Mouse (Mus musculus): Measurements from ENCODE around the gene Cyp11a1. TPM values are rescaled to one million over a fixed set of nuclear protein-coding genes. Genes with fewer than 3 reads are reported as not detected.

The Cyp11a1 gene
- polyA plus RNA-seq, 1 experiment, result 8.3 TPM

- Histone ChIP-seq H3K4me3 (ENCODE audit: insufficient read depth, low read length) (no peak overlapping the region), H3K27ac (ENCODE audit: insufficient read depth, low read length) (no peak overlapping the region), H3K4me1 (ENCODE audit: control insufficient read depth, insufficient read depth, low read length) (peaks cover 7% of the 10 kb centered on the region)
- TF ChIP-seq CTCF (IDR thresholded peaks at IDR 0.05; ENCODE audit: extremely low read depth, insufficient read depth, low read length) (no peak), POLR2A (IDR thresholded peaks at IDR 0.05; ENCODE audit: extremely low read depth, insufficient read depth, low read length) (no peak)
Observed at GRCm38 (mm10) chr9:57986293-57986692, 19.9 kb upstream of the Cyp11a1 start.

DNA sequence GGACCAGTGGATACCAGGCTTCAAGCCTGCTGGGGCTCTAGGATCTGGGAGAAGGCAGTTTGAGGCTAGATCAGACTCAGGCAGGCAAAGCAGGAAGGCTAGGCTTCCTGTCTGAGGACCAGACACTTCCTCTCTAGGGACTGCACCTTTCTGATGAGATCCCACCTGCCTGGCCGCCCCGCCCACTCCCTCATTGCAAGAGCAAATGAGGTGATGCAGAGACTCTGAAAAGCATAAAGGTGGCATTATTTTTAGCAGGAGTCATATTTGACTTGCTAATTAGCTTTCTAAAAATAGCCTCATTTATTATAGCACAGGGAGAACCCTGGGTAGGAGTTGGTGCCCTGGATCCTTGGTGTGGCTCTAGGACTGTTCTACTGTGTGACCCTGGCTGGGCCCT is 18.1 kb upstream of the Cyp11a1 start:
- peaks cover 7% of the 10 kb centered on the region for H3K4me1 ChIP-seq (ENCODE audit: control insufficient read depth, insufficient read depth, low read length)
- no peak overlapping the region for H3K27ac ChIP-seq (ENCODE audit: insufficient read depth, low read length)
- no peak overlapping the region for H3K4me3 ChIP-seq (ENCODE audit: insufficient read depth, low read length)
- TF ChIP-seq CTCF (IDR thresholded peaks at IDR 0.05; ENCODE audit: extremely low read depth, insufficient read depth, low read length) (no peak), POLR2A (IDR thresholded peaks at IDR 0.05; ENCODE audit: extremely low read depth, insufficient read depth, low read length) (no peak)

GRCm38 (mm10) chr9:57989309-57989708 is 16.9 kb upstream of the Cyp11a1 start:
- H3K4me1 ChIP-seq (ENCODE audit: control insufficient read depth, insufficient read depth, low read length), result peaks cover 7% of the 10 kb centered on the region
- no peak overlapping the region for H3K4me3 ChIP-seq (ENCODE audit: insufficient read depth, low read length)
- no peak overlapping the region for H3K27ac ChIP-seq (ENCODE audit: insufficient read depth, low read length)
- no peak for TF ChIP-seq POLR2A (IDR thresholded peaks at IDR 0.05; ENCODE audit: extremely low read depth, insufficient read depth, low read length)
- TF ChIP-seq CTCF (IDR thresholded peaks at IDR 0.05; ENCODE audit: extremely low read depth, insufficient read depth, low read length), result no peak

GRCm38 (mm10) chr9:57990438-57991110 is 15.6 kb upstream of the Cyp11a1 start:
- Histone ChIP-seq H3K4me1 (ENCODE audit: control insufficient read depth, insufficient read depth, low read length) (peaks cover 4% of the 10 kb centered on the region; the same call in 1 of the 2 replicates), H3K27ac (ENCODE audit: insufficient read depth, low read length) (no peak overlapping the region), H3K4me3 (ENCODE audit: insufficient read depth, low read length) (no peak overlapping the region)
- TF ChIP-seq POLR2A (IDR thresholded peaks at IDR 0.05; ENCODE audit: extremely low read depth, insufficient read depth, low read length) (no peak), CTCF (IDR thresholded peaks at IDR 0.05; ENCODE audit: extremely low read depth, insufficient read depth, low read length) (peak; percentile 62)

- no peaks in the 10 kb centered on the region; the same call in 1 of the 2 replicates for H3K4me1 ChIP-seq (ENCODE audit: control insufficient read depth, insufficient read depth, low read length)
- TF ChIP-seq POLR2A (IDR thresholded peaks at IDR 0.05; ENCODE audit: extremely low read depth, insufficient read depth, low read length), result no peak
- TF ChIP-seq CTCF (IDR thresholded peaks at IDR 0.05; ENCODE audit: extremely low read depth, insufficient read depth, low read length), result no peak
- no peak overlapping the region for H3K27ac ChIP-seq (ENCODE audit: insufficient read depth, low read length)
- no peak overlapping the region for H3K4me3 ChIP-seq (ENCODE audit: insufficient read depth, low read length)
Observed at GRCm38 (mm10) chr9:57992060-57992459, 14.2 kb upstream of the Cyp11a1 start.

DNA sequence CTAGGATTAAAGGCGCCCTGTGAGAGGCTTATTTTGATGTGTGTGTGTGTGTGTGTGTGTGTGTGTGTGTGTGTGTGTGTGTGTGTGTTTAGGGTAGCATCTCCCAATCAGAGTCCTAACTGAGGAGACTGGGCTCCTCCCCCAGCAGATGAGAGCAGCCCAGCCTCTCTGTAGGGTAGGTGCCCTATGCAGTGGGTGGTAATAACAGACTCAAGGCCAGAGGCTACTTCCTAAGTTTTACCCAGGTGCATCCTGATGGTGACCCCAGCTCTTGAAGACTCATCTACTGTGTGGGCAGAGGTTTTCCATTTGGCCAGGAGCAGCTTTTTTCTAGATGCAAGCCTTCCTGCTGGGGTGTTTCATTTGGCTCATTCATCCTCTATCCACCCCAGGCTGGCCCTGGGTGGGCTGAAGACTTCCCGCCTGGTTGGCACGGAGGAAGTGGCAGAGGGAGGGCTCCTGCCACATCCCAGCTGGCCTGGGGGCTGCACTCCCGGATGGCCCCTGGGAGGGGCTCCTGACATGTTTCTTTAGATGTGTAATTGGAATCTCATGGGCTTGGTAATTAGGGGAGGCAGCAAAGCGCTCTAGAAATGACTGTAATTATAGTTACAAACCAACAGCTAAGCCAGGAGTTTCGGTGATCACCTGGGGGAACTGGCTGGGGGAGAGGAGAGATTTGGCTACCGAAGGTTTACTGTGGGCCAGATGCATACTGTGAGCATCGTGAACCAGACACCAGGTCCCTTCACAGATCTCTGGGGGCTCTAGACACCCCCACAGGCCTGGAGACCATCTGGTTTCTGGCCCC is 13.2 kb upstream of the Cyp11a1 start:
- Histone ChIP-seq H3K4me3 (ENCODE audit: insufficient read depth, low read length) (no peak overlapping the region), H3K4me1 (ENCODE audit: control insufficient read depth, insufficient read depth, low read length) (peaks cover 2% of the 10 kb centered on the region; the same call in 1 of the 2 replicates), H3K27ac (ENCODE audit: insufficient read depth, low read length) (no peak overlapping the region)
- TF ChIP-seq POLR2A (IDR thresholded peaks at IDR 0.05; ENCODE audit: extremely low read depth, insufficient read depth, low read length), result no peak

DNA sequence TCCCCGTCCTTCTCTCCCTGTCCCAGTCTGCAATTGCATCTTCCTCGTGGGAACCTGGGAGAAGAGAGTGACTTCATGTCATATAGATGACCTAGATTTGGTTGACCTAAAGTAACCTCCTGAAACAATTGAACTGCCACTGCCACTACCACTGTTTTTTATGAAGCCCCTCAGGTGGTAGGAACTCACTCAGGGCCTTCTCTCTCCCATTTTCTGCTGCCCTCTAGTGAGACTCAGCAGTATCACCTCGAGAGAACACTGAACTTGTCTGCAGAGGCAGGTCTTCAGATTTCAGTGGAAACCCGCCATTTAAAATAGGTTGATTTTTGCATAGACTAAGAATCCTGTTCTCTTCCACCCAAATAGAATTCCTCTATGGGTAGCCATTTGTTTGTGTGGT is 10.9 kb upstream of the Cyp11a1 start:
- H3K4me3 ChIP-seq (ENCODE audit: insufficient read depth, low read length), result no peak overlapping the region
- peaks cover 6% of the 10 kb centered on the region for H3K4me1 ChIP-seq (ENCODE audit: control insufficient read depth, insufficient read depth, low read length)

GRCm38 (mm10) chr9:57997511-57998031 is 8.6 kb upstream of the Cyp11a1 start:
- Histone ChIP-seq H3K27ac (ENCODE audit: insufficient read depth, low read length) (no peak overlapping the region), H3K4me1 (ENCODE audit: control insufficient read depth, insufficient read depth, low read length) (peaks cover 6% of the 10 kb centered on the region), H3K4me3 (ENCODE audit: insufficient read depth, low read length) (peak overlapping the region; percentile 36; the same call in 1 of the 2 replicates)
- TF ChIP-seq CTCF (IDR thresholded peaks at IDR 0.05; ENCODE audit: extremely low read depth, insufficient read depth, low read length) (no peak), POLR2A (IDR thresholded peaks at IDR 0.05; ENCODE audit: extremely low read depth, insufficient read depth, low read length) (no peak)

More for the DNA sequence above, 10.9 kb upstream of the Cyp11a1 start:
- TF ChIP-seq POLR2A (IDR thresholded peaks at IDR 0.05; ENCODE audit: extremely low read depth, insufficient read depth, low read length), result no peak
- TF ChIP-seq CTCF (IDR thresholded peaks at IDR 0.05; ENCODE audit: extremely low read depth, insufficient read depth, low read length), result peak; percentile 68
- no peak overlapping the region for H3K27ac ChIP-seq (ENCODE audit: insufficient read depth, low read length)

- peaks cover 6% of the 10 kb centered on the region for H3K4me1 ChIP-seq (ENCODE audit: control insufficient read depth, insufficient read depth, low read length)
- H3K4me3 ChIP-seq (ENCODE audit: insufficient read depth, low read length), result peak overlapping the region; percentile 36
- TF ChIP-seq CTCF (IDR thresholded peaks at IDR 0.05; ENCODE audit: extremely low read depth, insufficient read depth, low read length) (peak; percentile 78), POLR2A (IDR thresholded peaks at IDR 0.05; ENCODE audit: extremely low read depth, insufficient read depth, low read length) (peak; percentile 50; the same call in 1 of the 2 replicates)
- no peak overlapping the region for H3K27ac ChIP-seq (ENCODE audit: insufficient read depth, low read length)
Observed at GRCm38 (mm10) chr9:57998032-57998659, 8.1 kb upstream of the Cyp11a1 start.
